In genomic region chr17:55969966-55970891, GRCm38 (mm10) we compare ENCODE assay signal across 8 mouse cellular contexts. TPM values are rescaled to one million over a fixed set of nuclear protein-coding genes. Genes with fewer than 3 reads are reported as not detected.
DNase-seq lines count a peak whose midpoint lies in the region; ATAC-seq and TF ChIP-seq lines count a peak whose summit lies in the region.

TSS of gene Shd (plus strand) at chr17:55970467.

- H3K4me1 ChIP-seq in bone marrow macrophage, adult 2 months (ENCODE audit: control insufficient read depth, insufficient read depth, low read length), result no peaks in the 10 kb centered on the region
- peaks cover 45% of the 10 kb centered on the region for H3K4me1 ChIP-seq in forebrain, embryonic 10.5 days
- H3K4me1 ChIP-seq in intestine, embryonic 14.5 days (replicated peaks; ENCODE audit: control insufficient read depth, insufficient read depth, low read length), result peaks cover 9% of the 10 kb centered on the region; the same call in 1 of the 2 replicates
- no peaks in the 10 kb centered on the region for H3K4me1 ChIP-seq in liver, embryonic 14.5 days (replicated peaks; ENCODE audit: control insufficient read depth in 2 of 2, insufficient read depth in 2 of 2, low read length in 1 of 2)
- peaks cover 4% of the 10 kb centered on the region; the same call in 1 of the 2 replicates for H3K4me1 ChIP-seq in small intestine, adult 2 months (ENCODE audit: control insufficient read depth, insufficient read depth, insufficient read length, low read length)

- intact Hi-C loops in gastrocnemius, adult 2 months (cut with DNase I), result loop anchor here (10.0 kb wide), 1 partner anchor 285 kb away; the partner anchor contains the start of gene Fem1a
- intact Hi-C loops in gastrocnemius, postnatal 14 days (cut with DNase I; ENCODE audit: low total_unique reads), result no loop called here

- no peak for TF ChIP-seq EP300 in liver, embryonic 14.5 days (IDR thresholded peaks at IDR 0.05; ENCODE audit: low read depth)

- no peaks in the 10 kb centered on the region for H3K9me3 ChIP-seq in forebrain, embryonic 10.5 days
- no peaks in the 10 kb centered on the region for H3K9me3 ChIP-seq in intestine, embryonic 14.5 days (ENCODE audit: control insufficient read depth, low read length)
- H3K9me3 ChIP-seq in liver, embryonic 14.5 days (ENCODE audit: control insufficient read depth, low read length), result no peaks in the 10 kb centered on the region

- peak within 1 kb of the TSS; percentile 41 for H3K9ac ChIP-seq in intestine, embryonic 14.5 days (ENCODE audit: low read length)
- no peak within 1 kb of the TSS for H3K9ac ChIP-seq in liver, embryonic 14.5 days (replicated peaks)

- H3K4me3 ChIP-seq in gastrocnemius, adult 2 months, result peak within 1 kb of the TSS; percentile 68
- H3K4me3 ChIP-seq in bone marrow macrophage, adult 2 months (ENCODE audit: insufficient read depth, low read length), result peak within 1 kb of the TSS; percentile 29
- H3K4me3 ChIP-seq in forebrain, embryonic 10.5 days, result peak within 1 kb of the TSS; percentile 65
- H3K4me3 ChIP-seq in intestine, embryonic 14.5 days (ENCODE audit: low read depth, low read length), result peak within 1 kb of the TSS; percentile 43
- H3K4me3 ChIP-seq in liver, embryonic 14.5 days (ENCODE audit: insufficient read depth in 1 of 2, low read depth in 2 of 2, low read length in 2 of 2), result peak within 1 kb of the TSS; percentile 11 to 12; a peak in 2 of 4 replicates
- H3K4me3 ChIP-seq in small intestine, adult 2 months (ENCODE audit: low read depth, low read length), result peak within 1 kb of the TSS; percentile 56

- peaks cover 60% of the 10 kb centered on the region for H3K36me3 ChIP-seq in forebrain, embryonic 10.5 days (replicated peaks)
- H3K36me3 ChIP-seq in intestine, embryonic 14.5 days (ENCODE audit: control insufficient read depth, insufficient read depth, low read length), result peaks cover 26% of the 10 kb centered on the region
- H3K36me3 ChIP-seq in liver, embryonic 14.5 days (replicated peaks; ENCODE audit: control insufficient read depth, insufficient read depth, low read depth), result peaks cover 3% of the 10 kb centered on the region
- peaks cover 22% of the 10 kb centered on the region for H3K36me3 ChIP-seq in small intestine, adult 2 months (ENCODE audit: control insufficient read depth, insufficient read depth, low read length)

- no peak for TF ChIP-seq POLR2A in bone marrow macrophage, adult 2 months (IDR thresholded peaks at IDR 0.05; ENCODE audit: borderline replicate concordance, low read depth, low read length)
- no peak for TF ChIP-seq POLR2A in small intestine, adult 2 months (IDR thresholded peaks at IDR 0.05; ENCODE audit: low read depth, low read length)

- H3K27me3 ChIP-seq in forebrain, embryonic 10.5 days (ENCODE audit: poor library complexity, severe bottlenecking), result peaks cover 30% of the 10 kb centered on the region
- peaks cover 10% of the 10 kb centered on the region; the same call in 1 of the 2 replicates for H3K27me3 ChIP-seq in intestine, embryonic 14.5 days (replicated peaks; ENCODE audit: control insufficient read depth, insufficient read depth, low read length)
- peaks cover 24% of the 10 kb centered on the region for H3K27me3 ChIP-seq in liver, embryonic 14.5 days (ENCODE audit: control insufficient read depth, insufficient read depth, low read length)
- H3K27me3 ChIP-seq in small intestine, adult 2 months (ENCODE audit: control insufficient read depth, insufficient read depth, low read length), result peaks cover 21% of the 10 kb centered on the region

- 8% methylated on average over 55 of the region's 55 CpGs for WGBS in forebrain, embryonic 10.5 days
- WGBS in intestine, embryonic 14.5 days, result 8% methylated on average over 55 of the region's 55 CpGs
- WGBS in liver, embryonic 14.5 days (ENCODE audit: insufficient replicate concordance), result 10% methylated on average over 55 of the region's 55 CpGs
- WGBS in small intestine, adult 2 months, result 10% methylated on average over 55 of the region's 55 CpGs

- peak; percentile 48 for DNase-seq in gastrocnemius, adult 2 months
- DNase-seq in gastrocnemius, postnatal 14 days, result no peak
- DNase-seq in forebrain, embryonic 10.5 days (ENCODE audit: extremely low spot score, low spot score), result peak; percentile 85
- DNase-seq in intestine, embryonic 14.5 days (ENCODE audit: low spot score), result peak; percentile 73
- no peak for DNase-seq in liver, embryonic 14.5 days (ENCODE audit: low read depth in 3 of 3, low spot score in 3 of 3)
- DNase-seq in gastrocnemius, adult 8-10 months (ENCODE audit: low spot score in 2 of 2), result no peak

- ATAC-seq in intestine, embryonic 14.5 days (replicated peaks; ENCODE audit: low FRiP score, low TSS enrichment, low read depth), result peak; percentile 41
- no peak for ATAC-seq in liver, embryonic 14.5 days (ENCODE audit: insufficient read depth)

- no peak for TF ChIP-seq CTCF in gastrocnemius, adult 2 months (IDR thresholded peaks at IDR 0.05)
- no peak for TF ChIP-seq CTCF in bone marrow macrophage, adult 2 months (IDR thresholded peaks at IDR 0.05; ENCODE audit: low read depth, low read length)
- no peak for TF ChIP-seq CTCF in liver, embryonic 14.5 days (IDR thresholded peaks at IDR 0.05; ENCODE audit: low read depth)
- TF ChIP-seq CTCF in small intestine, adult 2 months (IDR thresholded peaks at IDR 0.05; ENCODE audit: extremely low read depth, insufficient read length, insufficient replicate concordance, low read depth, low read length), result no peak

- H3K27ac ChIP-seq in gastrocnemius, adult 2 months, result 0 out of 2 replicates have a peak within 1 kb of the TSS, but pooled peaks have one; percentile 7
- no peak within 1 kb of the TSS for H3K27ac ChIP-seq in bone marrow macrophage, adult 2 months (ENCODE audit: insufficient read depth, low read depth, low read length)
- peak within 1 kb of the TSS; percentile 90 for H3K27ac ChIP-seq in forebrain, embryonic 10.5 days
- no peak within 1 kb of the TSS for H3K27ac ChIP-seq in intestine, embryonic 14.5 days (ENCODE audit: low read depth)
- no peak within 1 kb of the TSS for H3K27ac ChIP-seq in liver, embryonic 14.5 days
- no peak within 1 kb of the TSS for H3K27ac ChIP-seq in small intestine, adult 2 months (ENCODE audit: insufficient read depth, low read depth, low read length)

- H3K4me2 ChIP-seq in intestine, embryonic 14.5 days (ENCODE audit: low read length), result peak within 1 kb of the TSS; percentile 68
- H3K4me2 ChIP-seq in liver, embryonic 14.5 days (ENCODE audit: low read depth), result peak within 1 kb of the TSS; percentile 47

RNA-seq across cellular contexts. Expression of gene Shd, which starts in this region (rescaled TPM):
- under 1 TPM in 1 of 2 experiments, not detected in 1; 0.47 TPM for total RNA-seq in gastrocnemius, adult 2 months (2021)
- total RNA-seq in gastrocnemius, postnatal 14 days (2021), result under 1 TPM; 0.31 to 0.62 TPM
- polyA plus RNA-seq in bone marrow macrophage, adult 2 months (2012; ENCODE audit: insufficient read depth, insufficient read length, missing spikeins), result not detected in 2 replicates
- polyA plus RNA-seq in forebrain, embryonic 10.5 days (2016; fragmentation: Nextera tagmentation; extraction: Ambion mirVana), result 42.1 and 50.3 TPM in 2 replicates
- 13.2 and 18.3 TPM in 2 replicates for polyA plus RNA-seq in intestine, embryonic 14.5 days (2014; fragmentation: Nextera tagmentation; extraction: Ambion mirVana)
- polyA plus RNA-seq in liver, embryonic 14.5 days (2012; rRNA removed), result 0.31 and 0.83 TPM in 2 replicates
- polyA plus RNA-seq in liver, embryonic 14.5 days (2014; fragmentation: Nextera tagmentation; extraction: Ambion mirVana), result not detected in 2 replicates
- polyA plus RNA-seq in small intestine, adult 2 months (2012; rRNA removed), result 1.1 and 3.4 TPM in 2 replicates
- total RNA-seq in gastrocnemius, adult 8-10 months (2022), result under 1 TPM in 2 of 4 experiments, not detected in 2; 0.31 TPM

Comparison
In these comparisons a context has a peak if more than half of its experiments do, and no peak if none do; other contexts are left out.
1. Peak in DNase-seq, H3K4me3 ChIP-seq and H3K27ac ChIP-seq in gastrocnemius, adult 2 months; RNA of the gene not detected or under 1 TPM.
2. DNase-seq: peak in forebrain, embryonic 10.5 days (single experiment) and intestine, embryonic 14.5 days (single experiment); none in gastrocnemius, postnatal 14 days (single experiment), liver, embryonic 14.5 days (0 of 3) and gastrocnemius, adult 8-10 months (0 of 2).
3. H3K4me3 ChIP-seq: peak in every context shown above with its lines; median percentile 68 in gastrocnemius, adult 2 months; 65 in forebrain, embryonic 10.5 days; 56 in small intestine, adult 2 months; 43 in intestine, embryonic 14.5 days; 29 in bone marrow macrophage, adult 2 months; 12 in liver, embryonic 14.5 days.